Mouse (Mus musculus): ENCODE data around the gene Gm47996. TPM values are rescaled to one million over a fixed set of nuclear protein-coding genes. Genes with fewer than 3 reads are reported as not detected.

The Gm47996 gene
- polyA plus RNA-seq, 1 experiment from 2014 or later, result not detected

DNA sequence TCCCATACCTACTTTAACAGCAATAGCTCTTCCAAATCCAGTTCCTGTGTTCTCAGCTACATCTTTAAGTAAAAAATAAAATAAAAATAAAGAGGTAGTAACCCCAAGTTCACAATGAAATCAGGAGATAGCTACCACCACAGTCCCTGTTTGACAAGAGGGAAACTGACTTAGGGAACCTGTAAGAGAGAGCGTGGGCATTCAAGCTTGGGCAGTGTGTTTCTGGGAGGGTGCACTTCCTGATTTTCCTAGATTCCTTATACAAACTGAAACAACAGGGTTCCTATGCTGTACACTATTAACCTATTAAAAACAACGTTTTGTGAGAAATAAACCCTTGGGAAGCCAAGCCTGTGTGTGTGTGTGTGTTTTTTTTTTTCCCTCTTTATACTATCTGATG, 4.9 kb downstream of the Gm47996 start:
- H3K9me3 ChIP-seq, result no peaks in the 10 kb centered on the region
- WGBS, result 56% methylated on average over 2 of the region's 2 CpGs
- H3K27ac ChIP-seq, result no peak overlapping the region
- H3K9ac ChIP-seq, result no peak overlapping the region
- no peaks in the 10 kb centered on the region for H3K27me3 ChIP-seq
- H3K4me1 ChIP-seq, result peaks cover 14% of the 10 kb centered on the region
- no peak overlapping the region for H3K4me2 ChIP-seq (replicated peaks)
- no peak overlapping the region for H3K4me3 ChIP-seq
- H3K36me3 ChIP-seq, result no peaks in the 10 kb centered on the region
- ATAC-seq (ENCODE audit: low FRiP score, low read depth), result no peak

DNA sequence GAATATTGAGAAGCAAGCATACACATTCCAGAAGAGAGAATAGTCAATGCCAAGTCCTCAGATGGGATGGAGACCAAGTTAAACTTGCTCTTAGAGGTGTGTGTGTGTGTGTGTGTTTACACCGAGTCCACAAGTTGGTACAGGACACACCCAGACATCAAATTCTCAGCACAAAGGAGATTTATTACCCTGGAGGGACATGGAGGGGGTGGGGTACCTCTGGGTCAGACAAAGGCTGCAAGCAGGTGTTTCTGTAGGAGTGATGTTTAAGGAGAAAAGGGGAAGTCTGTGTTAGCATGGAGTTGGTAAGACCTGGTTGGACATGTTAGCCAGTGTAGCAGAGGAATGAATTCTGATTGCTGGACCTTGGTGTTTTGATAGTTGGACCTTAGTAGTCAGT, 6.1 kb downstream of the Gm47996 start:
- peaks cover 14% of the 10 kb centered on the region for H3K4me1 ChIP-seq

DNA sequence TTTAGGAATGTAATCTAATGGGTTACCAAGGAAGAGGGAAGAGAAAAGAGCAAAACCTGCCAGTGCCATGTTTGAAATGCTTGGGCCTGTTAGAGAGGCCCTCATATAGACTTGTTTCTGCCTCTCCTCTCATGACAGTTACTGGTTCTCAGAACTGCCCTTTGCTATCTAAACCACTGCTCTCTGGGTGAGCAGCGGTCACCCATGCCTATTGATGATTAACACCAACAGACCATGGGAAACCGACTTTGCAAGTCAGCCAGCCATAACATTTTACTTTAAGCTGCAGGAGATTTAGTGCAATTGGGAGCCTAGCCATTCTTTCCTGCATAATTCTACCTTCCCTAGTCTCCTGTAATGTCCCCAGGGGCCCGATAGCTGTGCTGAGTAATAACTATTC, 6.5 kb downstream of the Gm47996 start:
- Histone ChIP-seq H3K9ac (no peak overlapping the region), H3K9me3 (no peaks in the 10 kb centered on the region), H3K4me3 (no peak overlapping the region), H3K27ac (no peak overlapping the region), H3K4me2 (replicated peaks) (no peak overlapping the region), H3K36me3 (no peaks in the 10 kb centered on the region), H3K4me1 (peaks cover 14% of the 10 kb centered on the region), H3K27me3 (no peaks in the 10 kb centered on the region)
- ATAC-seq (ENCODE audit: low FRiP score, low read depth), result no peak
- WGBS, result 73% methylated on average over 3 of the region's 3 CpGs

More for the DNA sequence above, 6.1 kb downstream of the Gm47996 start:
- Histone ChIP-seq H3K9ac (no peak overlapping the region), H3K36me3 (no peaks in the 10 kb centered on the region), H3K9me3 (no peaks in the 10 kb centered on the region), H3K27ac (no peak overlapping the region), H3K4me3 (no peak overlapping the region), H3K27me3 (no peaks in the 10 kb centered on the region), H3K4me2 (replicated peaks) (no peak overlapping the region)
- WGBS, result 36% methylated on average over 1 of the region's 1 CpGs
- ATAC-seq (ENCODE audit: low FRiP score, low read depth), result no peak

DNA sequence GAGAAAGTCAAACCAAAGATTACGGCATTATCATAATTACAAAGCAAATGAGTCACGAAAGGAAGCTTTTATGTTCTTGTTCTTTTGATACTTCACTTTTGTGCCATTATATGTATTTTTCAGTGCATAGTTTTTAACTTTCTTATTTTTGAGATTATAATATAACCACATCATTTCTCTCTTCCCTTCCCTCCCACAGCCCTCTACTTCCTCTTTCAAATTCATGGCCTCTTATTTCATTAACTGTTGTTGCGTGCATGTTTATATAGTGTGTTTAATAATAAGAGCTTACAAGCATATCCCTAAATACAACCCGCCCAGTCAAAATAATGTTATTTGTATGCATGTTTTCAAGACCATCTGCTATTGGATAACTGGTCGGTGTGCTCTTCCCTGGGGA, 9.1 kb downstream of the Gm47996 start:
- H3K27ac ChIP-seq, result no peak overlapping the region
- ATAC-seq (ENCODE audit: low FRiP score, low read depth), result no peak
- no peak overlapping the region for H3K4me2 ChIP-seq (replicated peaks)
- H3K9me3 ChIP-seq, result no peaks in the 10 kb centered on the region
- peaks cover 10% of the 10 kb centered on the region for H3K4me1 ChIP-seq
- 90% methylated on average over 5 of the region's 5 CpGs for WGBS
- no peaks in the 10 kb centered on the region for H3K36me3 ChIP-seq
- no peaks in the 10 kb centered on the region for H3K27me3 ChIP-seq
- H3K4me3 ChIP-seq, result no peak overlapping the region
- H3K9ac ChIP-seq, result no peak overlapping the region

DNA sequence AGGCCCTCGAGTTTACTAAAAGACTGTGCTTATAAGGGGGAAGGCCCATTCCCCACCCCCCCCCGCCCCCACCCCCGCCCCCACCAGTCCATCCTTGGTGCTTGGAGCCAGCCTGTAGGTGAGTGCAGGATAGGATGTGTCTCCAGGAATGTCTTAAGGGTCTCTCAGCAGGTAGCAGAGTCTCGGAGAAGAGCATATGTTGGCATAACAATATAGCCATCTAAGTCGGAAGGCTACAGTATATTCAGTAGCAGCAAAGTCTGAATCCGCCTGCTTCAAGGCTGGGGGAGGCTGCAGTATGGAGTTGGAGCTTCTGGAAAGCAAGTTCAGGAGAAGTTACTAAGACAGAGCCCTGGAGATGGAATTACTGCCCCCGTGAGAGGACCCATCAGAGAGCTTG, 10.2 kb downstream of the Gm47996 start:
- Histone ChIP-seq H3K36me3 (no peaks in the 10 kb centered on the region), H3K27ac (no peak overlapping the region), H3K27me3 (no peaks in the 10 kb centered on the region), H3K9me3 (no peaks in the 10 kb centered on the region), H3K9ac (no peak overlapping the region), H3K4me3 (no peak overlapping the region), H3K4me1 (no peaks in the 10 kb centered on the region), H3K4me2 (replicated peaks) (no peak overlapping the region)
- WGBS, result 78% methylated on average over 7 of the region's 7 CpGs
- no peak for ATAC-seq (ENCODE audit: low FRiP score, low read depth)

DNA sequence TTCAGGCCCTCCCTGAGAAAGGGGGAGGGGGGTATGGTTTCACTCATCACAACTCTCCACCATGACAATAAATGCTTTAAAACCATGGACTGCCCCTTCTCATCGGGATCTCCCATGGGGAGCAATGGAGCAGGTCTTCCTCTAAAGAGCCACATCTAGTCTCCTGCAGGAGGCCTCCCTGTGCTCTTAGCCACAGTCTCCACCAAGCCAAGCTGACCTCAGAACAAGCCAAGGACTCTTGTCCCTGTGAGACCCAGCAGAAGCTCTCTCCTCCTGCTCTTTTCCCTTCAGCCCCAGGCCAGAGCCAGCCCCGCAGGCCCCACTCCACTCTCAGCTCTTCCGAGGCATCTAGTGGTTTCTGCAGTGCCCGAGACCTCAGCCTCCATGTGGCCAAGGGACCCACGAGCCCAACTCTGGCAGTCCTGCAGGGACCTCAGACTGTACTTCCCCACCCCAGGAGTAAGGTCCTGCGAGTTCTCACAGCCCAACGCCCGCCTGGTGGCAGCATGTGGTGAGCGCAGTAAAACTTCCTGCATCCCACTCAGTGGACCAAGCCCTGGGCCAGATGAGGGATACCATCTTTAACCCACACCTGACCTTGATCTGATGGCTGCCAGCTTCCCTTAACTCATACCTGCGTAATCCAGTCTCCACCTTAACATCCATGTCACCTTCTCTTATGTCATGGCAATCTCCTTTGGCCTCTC, 12.8 kb downstream of the Gm47996 start:
- no peak overlapping the region for H3K4me2 ChIP-seq (replicated peaks)
- no peak overlapping the region for H3K9ac ChIP-seq
- H3K36me3 ChIP-seq, result no peaks in the 10 kb centered on the region
- 81% methylated on average over 10 of the region's 10 CpGs for WGBS
- H3K27ac ChIP-seq, result no peak overlapping the region
- no peaks in the 10 kb centered on the region for H3K9me3 ChIP-seq
- H3K4me3 ChIP-seq, result no peak overlapping the region
- no peaks in the 10 kb centered on the region; the same call in 1 of the 2 replicates for H3K4me1 ChIP-seq
- ATAC-seq (ENCODE audit: low FRiP score, low read depth), result no peak
- H3K27me3 ChIP-seq, result no peaks in the 10 kb centered on the region

DNA sequence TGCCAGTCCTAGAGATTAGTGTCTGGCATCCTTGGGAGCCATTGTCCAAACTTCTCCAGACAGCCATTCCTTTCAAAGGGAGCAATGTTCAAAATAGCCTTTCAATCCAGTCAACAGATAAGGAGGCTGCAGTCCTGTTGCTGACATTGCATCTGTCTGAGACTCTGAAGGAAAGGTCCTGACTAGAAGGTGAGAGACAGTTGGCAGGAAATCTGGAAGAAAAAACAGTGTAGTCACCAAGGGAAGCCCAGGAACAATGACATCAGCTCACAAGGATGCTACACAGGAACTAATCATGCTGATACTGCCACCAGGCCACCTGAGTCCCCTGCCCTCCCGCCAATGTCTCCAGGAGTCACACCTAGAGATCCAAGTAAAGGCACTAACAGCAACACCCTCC, 13.4 kb downstream of the Gm47996 start:
- no peak overlapping the region for H3K9ac ChIP-seq
- no peaks in the 10 kb centered on the region; the same call in 1 of the 2 replicates for H3K4me1 ChIP-seq
- ATAC-seq (ENCODE audit: low FRiP score, low read depth), result no peak
- no peaks in the 10 kb centered on the region for H3K27me3 ChIP-seq
- H3K4me2 ChIP-seq (replicated peaks), result no peak overlapping the region
- no peak overlapping the region for H3K27ac ChIP-seq
- no peak overlapping the region for H3K4me3 ChIP-seq
- 71% methylated on average over 1 of the region's 1 CpGs for WGBS
- no peaks in the 10 kb centered on the region for H3K9me3 ChIP-seq
- no peaks in the 10 kb centered on the region for H3K36me3 ChIP-seq

DNA sequence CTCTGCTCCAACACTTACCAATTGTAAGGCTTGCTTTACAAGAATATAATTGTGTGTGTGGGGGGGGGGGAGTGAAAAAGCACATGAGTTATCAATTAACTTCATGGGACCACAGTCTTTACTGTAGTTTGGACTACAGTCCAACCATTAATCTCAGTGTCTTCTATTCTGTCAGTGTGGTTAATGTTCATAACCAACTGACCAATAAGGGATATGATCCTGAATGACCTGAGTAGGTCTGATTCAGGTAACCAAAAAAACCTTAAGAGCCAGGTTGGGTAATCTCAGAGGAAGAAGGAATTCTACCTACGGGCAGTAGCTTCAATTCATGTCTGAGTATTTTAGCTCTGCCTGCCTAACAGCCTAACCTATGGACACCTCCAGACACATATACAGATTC, 14.6 kb downstream of the Gm47996 start:
- no peaks in the 10 kb centered on the region; the same call in 1 of the 2 replicates for H3K4me1 ChIP-seq
- no peaks in the 10 kb centered on the region for H3K9me3 ChIP-seq
- H3K9ac ChIP-seq, result no peak overlapping the region
- 88% methylated on average over 1 of the region's 1 CpGs for WGBS
- H3K27me3 ChIP-seq, result no peaks in the 10 kb centered on the region
- no peak overlapping the region for H3K27ac ChIP-seq
- H3K4me2 ChIP-seq (replicated peaks), result no peak overlapping the region
- no peaks in the 10 kb centered on the region for H3K36me3 ChIP-seq
- no peak for ATAC-seq (ENCODE audit: low FRiP score, low read depth)
- no peak overlapping the region for H3K4me3 ChIP-seq

DNA sequence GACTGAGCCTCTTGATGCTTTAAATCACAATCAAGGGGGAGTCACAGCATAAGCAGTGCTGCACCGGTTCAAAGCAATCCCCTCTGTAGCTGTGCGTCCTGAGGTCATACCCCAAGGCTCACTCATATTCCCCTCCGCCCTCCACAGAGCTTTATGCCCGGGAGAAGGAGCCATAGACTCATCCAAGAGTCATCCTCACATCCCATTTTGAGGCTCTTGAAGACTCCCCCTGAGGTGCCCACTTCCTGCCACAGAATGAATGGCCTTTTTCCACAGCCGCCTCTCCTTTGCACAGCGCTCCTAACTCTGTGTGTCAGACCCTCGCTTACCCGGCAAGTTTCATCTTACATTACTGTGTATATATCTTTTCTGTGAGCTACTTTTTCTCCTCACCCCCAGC, 17.6 kb downstream of the Gm47996 start:
- Histone ChIP-seq H3K27me3 (no peaks in the 10 kb centered on the region), H3K9me3 (no peaks in the 10 kb centered on the region), H3K9ac (no peak overlapping the region), H3K4me3 (no peak overlapping the region), H3K4me2 (replicated peaks) (no peak overlapping the region), H3K36me3 (no peaks in the 10 kb centered on the region), H3K27ac (no peak overlapping the region), H3K4me1 (no peaks in the 10 kb centered on the region; the same call in 1 of the 2 replicates)
- ATAC-seq (ENCODE audit: low FRiP score, low read depth), result no peak
- 67% methylated on average over 8 of the region's 8 CpGs for WGBS

DNA sequence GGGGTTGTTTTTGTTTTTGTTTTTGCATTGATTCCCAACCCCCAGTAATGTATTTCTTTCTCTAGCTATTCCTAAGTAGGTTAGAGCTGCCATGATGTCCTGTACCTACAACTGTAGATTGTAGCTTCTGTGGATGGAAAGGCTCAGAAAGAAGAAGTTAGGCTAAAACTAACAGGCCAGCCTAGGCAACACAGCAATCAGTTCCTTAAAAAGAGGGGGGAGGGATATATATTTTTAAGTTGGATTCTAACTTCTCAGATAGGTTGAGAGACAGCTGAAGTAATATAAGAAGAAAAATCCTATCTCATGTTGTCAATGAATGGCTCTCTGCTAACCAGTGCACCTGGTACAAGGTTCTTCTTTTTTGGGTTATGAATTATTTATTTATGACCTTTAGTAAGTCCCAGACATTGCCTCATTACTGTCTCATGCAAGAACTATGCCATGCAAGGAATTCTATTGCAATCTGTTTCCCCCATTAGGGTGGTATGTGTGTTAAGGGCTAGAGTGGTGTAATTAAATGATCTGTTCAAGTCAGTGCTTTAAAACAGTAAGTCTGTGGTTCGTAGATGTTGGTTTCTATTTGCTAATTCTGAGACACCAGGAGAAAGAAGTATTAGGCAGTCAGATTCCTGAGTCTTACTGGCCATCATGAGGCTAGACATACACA, 18.5 kb downstream of the Gm47996 start:
- no peaks in the 10 kb centered on the region for H3K9me3 ChIP-seq
- H3K4me3 ChIP-seq, result no peak overlapping the region
- H3K27me3 ChIP-seq, result no peaks in the 10 kb centered on the region
- WGBS, result 51% methylated on average over 1 of the region's 1 CpGs
- no peak overlapping the region for H3K27ac ChIP-seq
- ATAC-seq (ENCODE audit: low FRiP score, low read depth), result no peak
- H3K4me1 ChIP-seq, result no peaks in the 10 kb centered on the region; the same call in 1 of the 2 replicates
- no peaks in the 10 kb centered on the region for H3K36me3 ChIP-seq
- no peak overlapping the region for H3K9ac ChIP-seq
- no peak overlapping the region for H3K4me2 ChIP-seq (replicated peaks)

DNA sequence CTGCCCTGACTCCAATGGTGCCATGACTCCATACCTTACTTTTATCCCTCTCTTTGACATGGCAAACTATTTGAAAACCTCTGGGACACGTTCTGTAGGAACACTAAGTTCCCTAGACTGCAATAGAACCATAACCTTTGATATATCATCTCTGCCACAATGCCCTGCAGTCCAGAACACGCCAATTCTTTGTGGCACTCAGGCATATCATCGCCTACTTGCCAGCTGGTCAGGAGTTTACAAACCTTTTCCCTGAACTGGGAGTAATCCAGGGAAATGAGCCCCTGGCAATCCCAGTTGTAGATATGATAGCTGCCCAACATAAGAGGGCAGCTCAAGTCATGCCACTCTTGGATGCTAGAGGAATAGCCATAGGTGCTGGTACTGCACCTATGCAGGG, 22.4 kb downstream of the Gm47996 start:
- Histone ChIP-seq H3K36me3 (no peaks in the 10 kb centered on the region), H3K4me1 (peaks cover 15% of the 10 kb centered on the region), H3K4me3 (no peak overlapping the region), H3K4me2 (replicated peaks) (no peak overlapping the region), H3K27ac (no peak overlapping the region), H3K9me3 (no peaks in the 10 kb centered on the region), H3K27me3 (no peaks in the 10 kb centered on the region), H3K9ac (no peak overlapping the region)
- ATAC-seq (ENCODE audit: low FRiP score, low read depth), result no peak
- 75% methylated on average over 3 of the region's 3 CpGs for WGBS

DNA sequence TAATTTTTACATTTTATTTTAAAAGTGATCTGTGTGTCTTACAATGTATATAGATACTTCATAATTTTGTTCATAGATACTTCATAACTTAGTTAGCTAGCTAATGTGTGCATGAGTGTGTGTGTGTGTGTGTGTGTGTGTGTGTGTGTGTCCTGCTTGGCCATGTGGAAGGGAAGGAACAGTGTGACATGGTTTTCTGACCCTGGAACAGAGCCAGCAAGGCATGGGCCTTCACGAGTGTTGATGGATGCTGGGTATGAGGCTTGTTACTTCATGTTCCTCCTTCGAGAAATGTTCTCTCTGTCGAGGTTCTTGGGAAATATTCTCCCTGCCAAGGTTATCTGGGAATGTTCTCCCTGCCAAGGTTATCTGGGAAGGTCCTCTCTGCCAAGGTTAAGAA, 23.8 kb downstream of the Gm47996 start:
- no peaks in the 10 kb centered on the region for H3K36me3 ChIP-seq

More for the DNA sequence above, 23.8 kb downstream of the Gm47996 start:
- Histone ChIP-seq H3K4me3 (no peak overlapping the region), H3K9ac (no peak overlapping the region), H3K27ac (no peak overlapping the region), H3K27me3 (no peaks in the 10 kb centered on the region), H3K9me3 (no peaks in the 10 kb centered on the region), H3K4me2 (replicated peaks) (no peak overlapping the region), H3K4me1 (peaks cover 26% of the 10 kb centered on the region)
- no peak for ATAC-seq (ENCODE audit: low FRiP score, low read depth)
- WGBS, result 72% methylated on average over 3 of the region's 3 CpGs

Data from limb, embryonic 13.5 days (tissue).